Mouse (Mus musculus): ENCODE measurements at regions not wholly inside any gene's neighbourhood (a gene's known extent, or its start where the extent isn't known, plus 50 kb on each side); places are given as distances from the start of the nearest gene placed in this dataset.

DNA sequence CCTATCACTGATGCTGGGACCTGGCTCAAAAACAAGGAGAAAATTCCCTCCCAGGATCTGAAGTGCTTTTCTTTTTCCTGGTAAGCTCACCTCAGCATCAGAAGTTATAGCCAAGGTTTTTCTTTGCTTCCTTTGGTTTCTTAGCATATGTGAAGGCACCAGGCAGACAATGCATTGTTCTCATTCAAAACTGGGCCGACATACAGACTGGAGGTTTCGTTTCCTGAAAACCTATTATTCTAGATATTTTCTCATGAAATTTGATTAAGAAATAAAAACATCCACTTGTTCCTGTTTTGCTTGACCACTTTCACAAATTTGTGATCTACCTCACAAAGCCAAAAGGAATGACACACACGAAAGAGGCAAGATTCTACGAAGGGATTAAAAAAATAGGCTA, 308.7 kb downstream of the Inhba start:
- Histone ChIP-seq H3K4me1 (no peaks in the 10 kb centered on the region), H3K9me3 (no peaks in the 10 kb centered on the region), H3K27me3 (no peaks in the 10 kb centered on the region), H3K4me3 (no peak overlapping the region), H3K36me3 (no peaks in the 10 kb centered on the region), H3K9ac (replicated peaks) (no peak overlapping the region), H3K27ac (replicated peaks) (no peak overlapping the region), H3K4me2 (replicated peaks) (no peak overlapping the region)
- no peak for ATAC-seq (replicated peaks)
- WGBS = 72% methylated on average over 4 of the region's 4 CpGs

GRCm38 (mm10) chr13:16325661-16326060, 314.0 kb downstream of the Inhba start:
- H3K4me3 ChIP-seq = no peak overlapping the region
- no peaks in the 10 kb centered on the region for H3K4me1 ChIP-seq
- no peak overlapping the region for H3K9ac ChIP-seq (replicated peaks)
- no peak for ATAC-seq (replicated peaks)
- 81% methylated on average over 2 of the region's 2 CpGs for WGBS
- no peak overlapping the region for H3K4me2 ChIP-seq (replicated peaks)
- H3K27me3 ChIP-seq = no peaks in the 10 kb centered on the region
- H3K36me3 ChIP-seq = no peaks in the 10 kb centered on the region
- H3K27ac ChIP-seq (replicated peaks) = no peak overlapping the region
- no peaks in the 10 kb centered on the region for H3K9me3 ChIP-seq

DNA sequence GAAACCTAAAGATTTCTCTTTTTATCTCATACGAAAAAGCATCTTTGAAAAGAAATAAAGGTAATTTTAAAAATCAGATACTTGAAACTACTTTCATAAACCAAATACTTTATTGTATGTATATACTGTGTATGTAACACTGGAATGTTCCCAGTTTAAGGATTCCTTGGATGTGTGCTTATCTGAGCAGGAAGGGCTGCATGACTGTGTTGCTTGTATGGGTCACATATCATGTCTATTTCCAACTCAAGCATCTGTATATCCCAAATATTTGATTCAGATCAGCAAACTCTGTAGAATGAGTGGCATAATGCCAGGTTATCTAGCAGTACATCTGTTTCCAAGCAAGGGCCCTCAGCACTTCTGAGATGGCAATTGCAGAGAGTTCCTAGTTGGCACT, 330.1 kb downstream of the Inhba start:
- no peaks in the 10 kb centered on the region for H3K36me3 ChIP-seq
- H3K4me1 ChIP-seq = no peaks in the 10 kb centered on the region
- H3K4me2 ChIP-seq (replicated peaks) = no peak overlapping the region
- ATAC-seq (replicated peaks) = no peak
- 85% methylated on average over 1 of the region's 1 CpGs for WGBS
- H3K27me3 ChIP-seq = no peaks in the 10 kb centered on the region
- H3K4me3 ChIP-seq = no peak overlapping the region
- H3K27ac ChIP-seq (replicated peaks) = no peak overlapping the region
- no peaks in the 10 kb centered on the region for H3K9me3 ChIP-seq
- H3K9ac ChIP-seq (replicated peaks) = no peak overlapping the region

GRCm38 (mm10) chr13:16342171-16342570, 330.5 kb downstream of the Inhba start:
- H3K27ac ChIP-seq (replicated peaks) = no peak overlapping the region
- H3K36me3 ChIP-seq = no peaks in the 10 kb centered on the region
- no peaks in the 10 kb centered on the region for H3K27me3 ChIP-seq
- H3K4me3 ChIP-seq = no peak overlapping the region
- no peak for ATAC-seq (replicated peaks)
- no peak overlapping the region for H3K9ac ChIP-seq (replicated peaks)
- no peak overlapping the region for H3K4me2 ChIP-seq (replicated peaks)
- H3K4me1 ChIP-seq = no peaks in the 10 kb centered on the region
- 85% methylated on average over 4 of the region's 4 CpGs for WGBS
- H3K9me3 ChIP-seq = no peaks in the 10 kb centered on the region

- no peak overlapping the region for H3K9ac ChIP-seq (replicated peaks)
- WGBS = 74% methylated on average over 4 of the region's 4 CpGs
- H3K27ac ChIP-seq (replicated peaks) = no peak overlapping the region
- H3K4me3 ChIP-seq = no peak overlapping the region
- no peak overlapping the region for H3K4me2 ChIP-seq (replicated peaks)
- peak; percentile 72; the same call in 1 of the 2 replicates for ATAC-seq (replicated peaks)
- H3K9me3 ChIP-seq = no peaks in the 10 kb centered on the region
- H3K4me1 ChIP-seq = no peaks in the 10 kb centered on the region
- no peaks in the 10 kb centered on the region for H3K27me3 ChIP-seq
- H3K36me3 ChIP-seq = no peaks in the 10 kb centered on the region
Measured at GRCm38 (mm10) chr13:16343280-16343945, 331.8 kb downstream of the Inhba start.

GRCm38 (mm10) chr13:16349353-16349752, 337.7 kb downstream of the Inhba start:
- H3K4me3 ChIP-seq = no peak overlapping the region
- no peak overlapping the region for H3K9ac ChIP-seq (replicated peaks)
- H3K9me3 ChIP-seq = no peaks in the 10 kb centered on the region
- no peak overlapping the region for H3K4me2 ChIP-seq (replicated peaks)
- no peaks in the 10 kb centered on the region for H3K4me1 ChIP-seq
- 12% methylated on average over 1 of the region's 1 CpGs for WGBS
- ATAC-seq (replicated peaks) = no peak
- H3K27ac ChIP-seq (replicated peaks) = no peak overlapping the region
- H3K27me3 ChIP-seq = no peaks in the 10 kb centered on the region
- H3K36me3 ChIP-seq = no peaks in the 10 kb centered on the region

GRCm38 (mm10) chr13:16350061-16350460, 338.4 kb downstream of the Inhba start:
- Histone ChIP-seq H3K27ac (replicated peaks) (no peak overlapping the region), H3K27me3 (no peaks in the 10 kb centered on the region), H3K9me3 (no peaks in the 10 kb centered on the region), H3K4me3 (no peak overlapping the region), H3K36me3 (no peaks in the 10 kb centered on the region), H3K9ac (replicated peaks) (no peak overlapping the region), H3K4me1 (no peaks in the 10 kb centered on the region), H3K4me2 (replicated peaks) (no peak overlapping the region)
- 81% methylated on average over 3 of the region's 3 CpGs for WGBS
- no peak for ATAC-seq (replicated peaks)

GRCm38 (mm10) chr13:16355316-16355715, 343.7 kb downstream of the Inhba start:
- 82% methylated on average over 1 of the region's 1 CpGs for WGBS
- no peak for ATAC-seq (replicated peaks)
- H3K4me3 ChIP-seq = no peak overlapping the region
- no peaks in the 10 kb centered on the region for H3K9me3 ChIP-seq
- no peaks in the 10 kb centered on the region for H3K4me1 ChIP-seq
- H3K36me3 ChIP-seq = no peaks in the 10 kb centered on the region
- no peak overlapping the region for H3K9ac ChIP-seq (replicated peaks)
- no peak overlapping the region for H3K4me2 ChIP-seq (replicated peaks)
- no peaks in the 10 kb centered on the region for H3K27me3 ChIP-seq
- no peak overlapping the region for H3K27ac ChIP-seq (replicated peaks)

- Histone ChIP-seq H3K4me1 (no peaks in the 10 kb centered on the region), H3K9ac (replicated peaks) (no peak overlapping the region), H3K9me3 (no peaks in the 10 kb centered on the region), H3K4me2 (replicated peaks) (no peak overlapping the region), H3K4me3 (no peak overlapping the region), H3K36me3 (no peaks in the 10 kb centered on the region), H3K27me3 (no peaks in the 10 kb centered on the region), H3K27ac (replicated peaks) (no peak overlapping the region)
- WGBS = 77% methylated on average over 5 of the region's 5 CpGs
- ATAC-seq (replicated peaks) = peak; percentile 88
Measured at GRCm38 (mm10) chr13:16379492-16379891, 367.8 kb downstream of the Inhba start.

DNA sequence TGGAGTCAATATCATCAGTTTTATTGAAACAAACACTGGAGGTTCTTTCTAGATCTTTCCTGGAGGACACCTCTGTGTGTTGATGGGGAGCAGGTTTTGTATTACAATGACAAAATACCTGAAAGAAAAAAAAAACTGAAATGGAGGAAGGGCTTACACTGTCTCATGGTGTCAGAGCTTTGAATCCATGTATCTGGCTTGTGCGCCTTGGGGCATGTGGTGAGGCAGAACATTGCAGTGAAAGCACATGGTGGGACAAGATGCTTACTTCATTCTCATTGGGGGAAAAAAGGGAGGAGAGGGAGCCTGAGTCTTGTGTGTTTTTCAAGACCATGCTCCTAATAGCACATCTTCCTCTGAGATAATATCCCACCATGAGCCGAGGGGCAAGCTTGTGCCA, 368.3 kb downstream of the Inhba start:
- Histone ChIP-seq H3K4me2 (replicated peaks) (no peak overlapping the region), H3K27me3 (no peaks in the 10 kb centered on the region), H3K4me3 (no peak overlapping the region), H3K9me3 (no peaks in the 10 kb centered on the region), H3K27ac (replicated peaks) (no peak overlapping the region), H3K9ac (replicated peaks) (no peak overlapping the region), H3K36me3 (no peaks in the 10 kb centered on the region), H3K4me1 (no peaks in the 10 kb centered on the region)
- ATAC-seq (replicated peaks) = 0 out of 2 replicates have a peak, but pooled peaks have one; percentile 43
- WGBS = 91% methylated on average over 2 of the region's 2 CpGs

- ATAC-seq (replicated peaks) = no peak
- Histone ChIP-seq H3K9me3 (no peaks in the 10 kb centered on the region), H3K4me1 (no peaks in the 10 kb centered on the region), H3K4me2 (replicated peaks) (no peak overlapping the region), H3K36me3 (no peaks in the 10 kb centered on the region), H3K9ac (replicated peaks) (no peak overlapping the region), H3K4me3 (no peak overlapping the region), H3K27me3 (no peaks in the 10 kb centered on the region), H3K27ac (replicated peaks) (no peak overlapping the region)
- 79% methylated on average over 5 of the region's 5 CpGs for WGBS
Measured at GRCm38 (mm10) chr13:16382936-16383511, 371.4 kb downstream of the Inhba start.

GRCm38 (mm10) chr13:16416356-16417019, 404.8 kb downstream of the Inhba start:
- no peak overlapping the region for H3K27ac ChIP-seq (replicated peaks)
- WGBS = 51% methylated on average over 2 of the region's 2 CpGs
- no peak for ATAC-seq (replicated peaks)

More at GRCm38 (mm10) chr13:16416356-16417019, 404.8 kb downstream of the Inhba start:
- H3K4me1 ChIP-seq = no peaks in the 10 kb centered on the region
- no peaks in the 10 kb centered on the region for H3K27me3 ChIP-seq
- H3K4me3 ChIP-seq = no peak overlapping the region
- no peaks in the 10 kb centered on the region for H3K36me3 ChIP-seq
- no peak overlapping the region for H3K4me2 ChIP-seq (replicated peaks)
- H3K9ac ChIP-seq (replicated peaks) = no peak overlapping the region
- no peaks in the 10 kb centered on the region for H3K9me3 ChIP-seq
